Mouse (Mus musculus) intestine, embryonic 16.5 days (tissue): ENCODE data around the gene Olfr1328. TPM values are rescaled to one million over a fixed set of nuclear protein-coding genes. Genes with fewer than 3 reads are reported as not detected.
"Not testable (repeated sequence)": the region's sequence is repeated elsewhere in the genome, so short reads cannot be mapped to it uniquely, and the experiment has no call there.

Source experiments
- ATAC-seq: fragments of 200-750 bp; cut with Nextera tagmentation; 2 replicates; pipeline ENCODE4 v1.8.0; 2017; ENCODE audit warnings: moderate TSS enrichment, moderate library complexity
- H3K27ac ChIP-seq: fragments of 300-500 bp; sonication (generic); 2 replicates; pipeline ENCODE4 v1.5.1; 2014; ENCODE audit warnings: mild to moderate bottlenecking, low read length
- H3K27me3 ChIP-seq: fragments of 300-500 bp; sonication (generic); replicated peaks from 2 replicates; pipeline ENCODE4 v1.6.1; 2014; ENCODE audit warnings: low read length, control low read depth, mixed read lengths; ENCODE audit not compliant: control insufficient read depth, insufficient read depth
- H3K36me3 ChIP-seq: fragments of 300-500 bp; sonication (generic); 2 replicates; pipeline ENCODE4 v1.6.1; 2014; ENCODE audit warnings: low read length, control low read depth; ENCODE audit not compliant: control insufficient read depth, insufficient read depth
- H3K4me1 ChIP-seq: fragments of 300-500 bp; sonication (generic); 2 replicates; pipeline ENCODE4 v1.6.1; 2014; ENCODE audit warnings: low read length, control low read depth, mixed read lengths; ENCODE audit not compliant: control insufficient read depth, insufficient read depth
- H3K4me2 ChIP-seq: fragments of 300-500 bp; sonication (generic); 2 replicates; pipeline ENCODE4 v1.6.1; 2014; ENCODE audit warnings: low read depth, low read length, control low read depth
- H3K4me3 ChIP-seq: fragments of 300-500 bp; sonication (generic); 2 replicates; pipeline ENCODE4 v1.5.1; 2014; ENCODE audit warnings: mild to moderate bottlenecking, low read length
- H3K9ac ChIP-seq: fragments of 300-500 bp; sonication (generic); 2 replicates; pipeline ENCODE4 v1.6.1; 2014; ENCODE audit warnings: low read depth, low read length
- H3K9me3 ChIP-seq: fragments of 300-500 bp; sonication (generic); 2 replicates; pipeline ENCODE4 v1.6.1; 2016; ENCODE audit warnings: low read length, control low read depth; ENCODE audit not compliant: control insufficient read depth
- WGBS: fragments of 180-500 bp; shearing (Covaris S2); extraction: QIAGEN DNeasy Blood & Tissue Kit; methylation state at CpG from one replicate; pipeline ENCODE4 v1.1.7; 2014; 5-methylcytosine and 5-hydroxymethylcytosine counted together
- polyA plus RNA-seq: library from polyadenylated mRNA; unstranded; fragments of >200 nt; fragmentation: Nextera tagmentation; extraction: Ambion mirVana; gene quantifications from 2 replicates; pipeline ENCODE4 v1.2.1, GENCODE M21; 2015

The Olfr1328 gene
- polyA plus RNA-seq, result not detected in 2 replicates

DNA sequence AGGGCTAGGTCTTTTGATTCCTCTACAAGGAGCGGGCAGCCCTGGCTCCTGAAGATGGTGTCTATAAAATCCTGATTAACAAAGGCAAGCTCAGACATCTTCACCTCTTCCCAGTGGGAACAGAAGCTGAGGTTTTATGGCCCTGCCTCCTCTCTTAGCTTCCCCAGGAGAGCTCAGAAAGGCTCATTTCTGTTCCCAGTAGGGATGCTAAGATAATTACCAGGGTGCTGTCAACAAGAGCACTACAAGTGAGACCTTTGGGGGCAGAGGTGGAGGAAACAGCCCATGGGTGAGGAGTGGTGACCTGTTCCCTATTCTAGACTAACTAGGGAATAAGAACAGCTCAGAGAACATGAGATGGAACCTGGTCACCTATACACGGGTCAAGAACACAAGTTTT is at the start of gene Olfr1328:
Gene Olfr1328 (minus strand): TSS at position 101 of the 400 bp plus-strand sequence.
- H3K9me3 ChIP-seq, result no peaks in the 10 kb centered on the region
- H3K9ac ChIP-seq, result no peak within 1 kb of the TSS
- no peak within 1 kb of the TSS for H3K4me3 ChIP-seq
- H3K27ac ChIP-seq, result no peak within 1 kb of the TSS
- WGBS, result 72% methylated on average over 2 of the region's 2 CpGs
- no peaks in the 10 kb centered on the region for H3K27me3 ChIP-seq
- no peaks in the 10 kb centered on the region for H3K36me3 ChIP-seq
- no peaks in the 10 kb centered on the region for H3K4me1 ChIP-seq
- H3K4me2 ChIP-seq, result no peak within 1 kb of the TSS
- no peak for ATAC-seq

DNA sequence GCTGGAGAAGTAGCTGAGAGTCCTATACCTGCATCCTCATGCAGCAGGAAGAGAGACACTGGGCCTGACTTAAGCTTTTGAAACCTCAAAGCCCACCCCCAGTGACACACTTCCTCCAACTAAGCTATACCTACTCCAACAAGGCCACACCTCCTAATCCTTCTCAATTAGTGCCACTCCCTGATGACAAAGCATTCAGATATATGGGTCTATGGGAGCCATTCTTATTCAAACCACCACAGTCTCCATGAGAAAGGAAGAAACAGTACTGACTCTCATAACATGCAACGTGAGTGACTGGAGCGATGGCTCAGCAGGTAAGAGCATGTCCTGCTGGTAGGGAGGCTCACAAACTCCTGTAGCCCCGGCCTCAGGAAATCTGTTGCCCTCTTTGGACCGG is 46.9 kb upstream of the Olfr1328 start:
- Histone ChIP-seq H3K27me3 (no peaks in the 10 kb centered on the region), H3K4me3 (no peak overlapping the region), H3K4me2 (no peak overlapping the region), H3K9me3 (no peaks in the 10 kb centered on the region), H3K9ac (no peak overlapping the region), H3K36me3 (no peaks in the 10 kb centered on the region), H3K4me1 (no peaks in the 10 kb centered on the region), H3K27ac (no peak overlapping the region)
- 86% methylated on average over 4 of the region's 4 CpGs for WGBS
- ATAC-seq, result no peak

DNA sequence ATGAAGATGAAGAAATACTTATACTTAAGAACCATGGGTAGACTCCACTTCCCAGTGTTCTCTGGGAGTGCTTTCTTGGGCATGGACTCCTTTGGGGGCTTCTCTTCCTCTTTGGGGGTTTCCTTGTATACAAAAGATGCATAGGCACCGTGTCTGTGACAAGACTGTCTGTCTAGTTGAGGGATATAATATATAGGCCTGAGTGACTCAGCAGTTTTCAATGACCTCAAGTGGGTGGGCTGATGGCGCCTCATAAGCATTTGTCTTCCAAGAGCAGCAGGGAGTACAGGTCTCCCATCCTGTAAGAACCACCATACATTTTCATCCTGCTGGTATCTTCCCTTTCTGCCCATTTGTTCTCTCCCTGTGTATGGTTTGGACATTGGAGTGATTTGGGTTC is 34.9 kb upstream of the Olfr1328 start:
- ATAC-seq, result no peak

DNA sequence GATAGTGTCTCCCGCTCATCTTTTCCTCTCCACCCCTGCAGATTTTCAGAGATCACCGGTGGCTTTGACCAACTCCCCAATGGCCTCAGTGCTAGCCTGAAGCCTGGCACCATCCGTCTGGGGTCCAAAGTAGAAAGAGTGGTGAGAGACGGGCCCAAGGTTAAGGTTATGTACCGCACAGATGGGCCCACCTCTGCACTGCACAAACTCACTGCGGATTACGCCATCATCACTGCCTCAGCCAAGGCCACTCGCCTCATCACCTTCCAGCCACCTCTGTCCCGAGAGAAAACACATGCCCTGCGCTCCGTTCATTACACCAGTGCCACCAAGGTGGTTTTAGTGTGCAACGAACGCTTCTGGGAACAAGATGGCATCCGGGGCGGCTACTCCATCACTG is 29.3 kb upstream of the Olfr1328 start:
- Histone ChIP-seq H3K4me3 (no peak overlapping the region), H3K9ac (no peak overlapping the region), H3K27ac (no peak overlapping the region), H3K9me3 (no peaks in the 10 kb centered on the region), H3K4me2 (no peak overlapping the region), H3K27me3 (no peaks in the 10 kb centered on the region), H3K36me3 (no peaks in the 10 kb centered on the region), H3K4me1 (no peaks in the 10 kb centered on the region)
- 89% methylated on average over 15 of the region's 15 CpGs for WGBS
- no peak for ATAC-seq

More for the DNA sequence above, 34.9 kb upstream of the Olfr1328 start:
- H3K4me2 ChIP-seq, result no peak overlapping the region
- no peak overlapping the region for H3K27ac ChIP-seq
- no peaks in the 10 kb centered on the region for H3K4me1 ChIP-seq
- H3K27me3 ChIP-seq, result no peaks in the 10 kb centered on the region
- no peaks in the 10 kb centered on the region for H3K36me3 ChIP-seq
- no peaks in the 10 kb centered on the region for H3K9me3 ChIP-seq
- H3K4me3 ChIP-seq, result no peak overlapping the region
- H3K9ac ChIP-seq, result no peak overlapping the region
- 68% methylated on average over 2 of the region's 2 CpGs for WGBS

DNA sequence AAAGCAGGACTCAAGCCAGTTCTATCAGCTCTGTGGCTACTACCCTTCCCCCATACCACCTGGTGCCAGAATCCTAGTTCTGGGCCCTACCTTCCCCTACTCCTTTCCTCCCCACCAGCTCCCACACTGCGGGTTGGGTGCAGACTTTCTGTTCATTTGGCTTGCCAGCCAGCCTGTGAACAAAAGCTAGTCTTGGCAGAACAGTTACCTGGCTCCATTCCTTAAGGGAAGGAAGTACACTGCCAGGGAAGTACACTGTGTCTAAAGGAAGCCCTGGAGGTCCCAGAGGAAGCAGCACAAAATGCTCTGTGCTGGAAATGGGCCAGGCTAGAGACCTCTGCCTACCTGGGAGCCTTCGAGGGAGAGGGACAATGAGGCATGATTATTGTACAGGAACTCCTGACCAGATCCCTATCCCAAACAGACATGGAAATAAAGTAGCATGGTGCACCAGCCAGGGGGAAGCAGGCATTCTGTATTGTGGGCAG is 22.8 kb upstream of the Olfr1328 start, which contains the start of gene Lao1:
Gene Lao1 (plus strand): TSS at position 438 of the 488 bp plus-strand sequence.
- Histone ChIP-seq H3K36me3 (no peaks in the 10 kb centered on the region), H3K4me1 (no peaks in the 10 kb centered on the region), H3K4me3 (no peak within 1 kb of the TSS), H3K4me2 (no peak within 1 kb of the TSS), H3K27me3 (no peaks in the 10 kb centered on the region), H3K9ac (no peak within 1 kb of the TSS), H3K27ac (no peak within 1 kb of the TSS), H3K9me3 (no peaks in the 10 kb centered on the region)
- 85% methylated on average over 2 of the region's 2 CpGs for WGBS
- no peak for ATAC-seq

DNA sequence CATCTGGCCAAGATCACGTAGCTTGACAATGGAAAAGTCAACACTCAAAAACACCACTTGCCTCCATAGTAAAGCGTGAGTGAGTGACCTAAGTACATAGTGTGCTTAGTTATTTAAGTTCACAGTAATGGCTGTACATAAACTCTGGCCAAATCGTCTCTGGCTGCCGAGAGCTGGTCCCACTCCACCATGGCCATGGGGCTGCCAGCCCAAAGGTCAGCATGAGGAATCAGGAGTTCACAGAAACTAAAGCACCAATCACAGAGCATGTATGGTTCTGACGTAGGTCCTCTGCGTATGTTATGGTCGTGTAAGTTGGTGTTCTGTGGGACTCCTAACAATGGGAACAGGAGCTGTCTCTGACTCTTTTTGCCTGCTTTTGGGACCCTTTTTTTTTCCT is 20.4 kb upstream of the Olfr1328 start:
- WGBS, result 81% methylated on average over 7 of the region's 7 CpGs
- no peak for ATAC-seq

DNA sequence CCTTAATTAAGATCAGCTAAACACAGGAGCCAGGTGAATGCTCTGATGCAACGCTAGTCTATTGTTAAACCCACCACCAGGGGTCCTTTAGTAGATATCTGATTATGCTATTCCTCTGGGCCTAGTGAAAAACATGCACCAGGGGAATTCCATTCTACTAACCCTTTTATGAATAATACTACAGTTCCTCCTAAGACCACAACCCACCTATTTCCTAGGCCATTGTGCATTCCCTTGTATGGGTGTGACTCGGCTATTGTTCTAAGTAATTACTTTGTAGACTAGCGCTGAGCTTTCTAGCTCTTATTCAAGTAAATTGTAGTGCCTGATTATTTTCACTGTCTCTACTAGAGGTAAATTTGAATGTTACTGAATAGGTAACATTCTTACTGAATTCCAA is 7.1 kb downstream of the Olfr1328 start:
- 83% methylated on average over 3 of the region's 3 CpGs for WGBS
- not testable (repeated sequence) for H3K4me2 ChIP-seq, H3K9me3 ChIP-seq, H3K4me1 ChIP-seq, H3K36me3 ChIP-seq, H3K4me3 ChIP-seq, H3K9ac ChIP-seq, H3K27me3 ChIP-seq, H3K27ac ChIP-seq, ATAC-seq

More for the DNA sequence above, 20.4 kb upstream of the Olfr1328 start:
- Histone ChIP-seq H3K9me3 (no peaks in the 10 kb centered on the region), H3K4me1 (no peaks in the 10 kb centered on the region), H3K27ac (no peak overlapping the region), H3K9ac (no peak overlapping the region), H3K36me3 (no peaks in the 10 kb centered on the region), H3K27me3 (no peaks in the 10 kb centered on the region), H3K4me3 (no peak overlapping the region), H3K4me2 (no peak overlapping the region)

DNA sequence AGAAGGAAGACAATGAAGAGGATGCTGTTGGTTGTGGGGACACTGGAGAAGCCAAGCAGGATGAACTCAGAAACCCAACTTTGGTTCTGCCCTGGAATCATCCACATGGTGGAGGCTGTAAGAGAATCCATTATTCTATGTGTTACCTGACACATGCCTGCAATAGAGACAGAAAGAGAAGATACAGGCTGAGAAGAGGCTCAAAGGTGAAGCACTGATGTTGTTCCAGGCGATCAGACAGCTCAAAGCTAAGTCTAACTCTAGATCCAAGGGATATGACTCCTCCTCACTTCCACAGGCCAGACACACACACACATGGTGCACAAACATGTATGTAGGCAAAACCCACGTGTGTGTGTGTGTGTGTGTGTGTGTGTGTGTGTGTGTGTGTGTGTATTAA is 21.0 kb downstream of the Olfr1328 start, which contains the start of gene Olfr1329:
Gene Olfr1329 (minus strand): TSS at position 101 of the 400 bp plus-strand sequence.
- H3K9ac ChIP-seq, H3K27me3 ChIP-seq, H3K4me3 ChIP-seq, H3K4me1 ChIP-seq, H3K36me3 ChIP-seq, ATAC-seq, H3K27ac ChIP-seq, H3K9me3 ChIP-seq, H3K4me2 ChIP-seq: not testable (repeated sequence)
- WGBS, result 51% methylated on average over 2 of the region's 2 CpGs

DNA sequence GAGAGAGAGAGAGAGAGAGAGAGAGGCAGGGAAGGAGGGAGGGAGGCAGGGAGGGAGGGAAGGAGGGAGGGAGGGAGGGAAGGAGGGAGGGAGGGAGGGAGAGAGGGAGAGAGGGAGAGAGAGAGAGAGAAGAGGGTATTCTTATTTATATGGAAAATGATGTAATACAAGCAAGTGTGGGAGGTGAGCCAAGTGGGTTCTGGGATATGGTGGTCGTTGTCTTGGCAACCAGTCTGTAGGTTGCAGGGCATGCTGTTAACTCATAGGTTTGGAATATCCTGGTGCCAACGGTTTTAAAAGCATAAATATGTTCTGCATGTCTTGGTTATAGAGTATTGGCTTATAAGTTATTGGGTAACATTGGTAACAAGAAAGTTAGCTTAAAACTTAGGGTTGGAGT is 36.4 kb downstream of the Olfr1328 start:
- H3K9ac ChIP-seq, result no peak overlapping the region
- WGBS, result 61% methylated on average over 2 of the region's 2 CpGs
- no peak overlapping the region for H3K27ac ChIP-seq
- no peaks in the 10 kb centered on the region for H3K4me1 ChIP-seq
- no peaks in the 10 kb centered on the region for H3K27me3 ChIP-seq
- no peaks in the 10 kb centered on the region for H3K9me3 ChIP-seq
- no peak overlapping the region for H3K4me2 ChIP-seq
- no peak overlapping the region for H3K4me3 ChIP-seq
- H3K36me3 ChIP-seq, result no peaks in the 10 kb centered on the region
- ATAC-seq, result no peak

DNA sequence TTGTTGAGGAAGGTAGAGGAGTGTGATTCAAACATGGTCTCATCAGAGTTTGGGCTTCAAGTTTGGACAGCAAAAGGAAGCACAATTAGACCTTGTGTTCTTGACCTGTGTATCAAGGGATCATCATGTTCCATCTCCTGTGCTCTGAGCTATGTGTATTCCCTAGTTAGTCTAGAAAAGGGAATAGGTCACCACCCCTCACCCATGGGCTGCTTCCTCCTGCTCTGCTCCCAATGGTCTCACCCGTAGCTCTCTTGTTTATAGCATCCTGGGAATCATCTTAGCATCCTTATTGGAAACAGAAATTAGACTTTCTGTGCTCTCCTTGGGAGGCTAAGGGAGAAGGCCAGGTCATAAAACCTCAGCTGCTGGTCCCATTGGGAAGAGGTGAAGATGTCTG is 50.1 kb downstream of the Olfr1328 start, which contains the start of gene Olfr1330:
Gene Olfr1330 (plus strand): TSS at position 301 of the 400 bp plus-strand sequence.
- no peak for ATAC-seq
- no peak within 1 kb of the TSS for H3K9ac ChIP-seq
- WGBS, result 90% methylated on average over 1 of the region's 1 CpGs
- no peak within 1 kb of the TSS for H3K4me3 ChIP-seq
- H3K4me2 ChIP-seq, result no peak within 1 kb of the TSS
- no peak within 1 kb of the TSS for H3K27ac ChIP-seq
- no peaks in the 10 kb centered on the region for H3K27me3 ChIP-seq
- no peaks in the 10 kb centered on the region for H3K36me3 ChIP-seq
- H3K4me1 ChIP-seq, result no peaks in the 10 kb centered on the region
- no peaks in the 10 kb centered on the region for H3K9me3 ChIP-seq
